Mouse (Mus musculus): Measurements from ENCODE around the gene Alpk3.

DNA sequence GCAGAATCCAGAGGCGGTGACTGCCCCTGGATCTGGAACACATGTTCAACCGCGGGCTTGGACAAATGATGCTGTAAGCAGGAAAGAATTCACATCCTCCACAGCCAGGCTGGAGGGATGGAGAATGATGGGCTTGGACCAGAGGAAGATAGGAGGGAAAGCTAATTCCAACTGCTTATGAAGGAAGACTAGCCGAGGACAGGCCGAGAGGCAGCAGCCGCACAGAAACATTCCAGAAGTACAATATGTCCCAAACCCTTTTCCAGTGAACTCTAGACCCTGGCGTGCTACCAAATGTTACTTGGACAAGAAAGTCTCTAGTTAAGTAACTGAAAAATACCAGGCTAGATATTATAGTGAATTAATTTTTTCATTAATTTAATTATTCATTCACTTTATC is 81.7 kb downstream of the Alpk3 start:
- TF ChIP-seq CTCF (IDR thresholded peaks at IDR 0.05; ENCODE audit: low read depth) (no peak), EP300 (IDR thresholded peaks at IDR 0.05; ENCODE audit: low read depth) (no peak)

Measured in heart, postnatal 0 days (tissue).